Mouse (Mus musculus) MEL (cell line): ENCODE data around the gene Men1.

Experiments
- CTCF ChIP-seq, 3 experiments: IDR thresholded peaks in 2 of 3; conservative IDR thresholded peaks in 1 of 3; 2 replicates each; pipeline ENCODE4 v1.5.1; 2011 to 2012; ENCODE audit warnings: low read length in 3 of 3, low read depth in 2 of 3, mild to moderate bottlenecking in 2 of 3, improper control_type of control experiment in 1 of 3, inconsistent platforms in 1 of 3, mixed read lengths in 1 of 3, moderate library complexity in 1 of 3; ENCODE audit not compliant: control insufficient read depth in 1 of 3, insufficient read depth in 1 of 3, poor library complexity in 1 of 3, severe bottlenecking in 1 of 3
- ETS1 ChIP-seq: IDR thresholded peaks from 2 replicates; pipeline ENCODE4 v1.6.1; 2012; ENCODE audit warnings: low read depth, mild to moderate bottlenecking, inconsistent platforms, low read length, improper control_type of control experiment, moderate library complexity
- MEF2A ChIP-seq: IDR thresholded peaks from 2 replicates; pipeline ENCODE4 v1.6.1; 2014; ENCODE audit warnings: low read depth, mild to moderate bottlenecking, inconsistent platforms, low read length, improper control_type of control experiment; ENCODE audit not compliant: poor library complexity, insufficient replicate concordance, severe bottlenecking; ENCODE audit errors: extremely low read depth
- POLR2A ChIP-seq, 2 experiments: IDR thresholded peaks; 2 replicates each; pipeline ENCODE4 v1.6.1; 2011 to 2012; ENCODE audit warnings: low read length in 2 of 2, mild to moderate bottlenecking in 2 of 2, control low read depth in 1 of 2, improper control_type of control experiment in 1 of 2, low read depth in 1 of 2, moderate library complexity in 1 of 2; ENCODE audit not compliant: control insufficient read depth in 1 of 2, insufficient read depth in 1 of 2, poor library complexity in 1 of 2
- POLR2AphosphoS2 ChIP-seq: IDR thresholded peaks from 2 replicates; pipeline ENCODE4 v1.6.1; 2011; ENCODE audit warnings: low read length, improper control_type of control experiment
- USF1 ChIP-seq: IDR thresholded peaks from 2 replicates; pipeline ENCODE4 v1.6.1; 2014; ENCODE audit warnings: low read depth, mild to moderate bottlenecking, inconsistent platforms, low read length, improper control_type of control experiment, moderate library complexity

DNA sequence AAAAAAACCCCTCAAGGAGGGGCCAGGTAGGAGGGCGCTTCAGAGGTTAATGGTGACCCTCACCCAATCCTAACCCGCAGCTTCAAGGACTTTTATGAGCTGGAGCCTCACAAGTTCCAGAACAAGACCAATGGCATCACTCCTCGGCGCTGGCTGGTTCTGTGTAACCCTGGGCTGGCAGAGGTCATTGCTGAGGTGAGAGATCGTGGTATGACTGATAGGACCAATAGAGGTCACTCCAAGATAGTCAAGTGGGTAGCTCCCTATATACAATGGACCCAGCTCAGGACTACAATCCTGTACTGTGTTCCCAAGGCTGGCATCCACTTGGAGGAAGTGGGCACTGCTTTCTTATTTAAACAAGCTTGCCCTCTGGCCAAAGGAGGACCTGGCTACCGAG is 55.5 kb downstream of the Men1 start:
- TF ChIP-seq MEF2A (no peak), POLR2A (IDR thresholded peaks at IDR 0.05; ENCODE audit: control insufficient read depth in 1 of 2, insufficient read depth in 1 of 2, low read depth in 1 of 2, low read length in 2 of 2, poor library complexity in 1 of 2) (no peak), POLR2AphosphoS2 (no peak), CTCF (IDR thresholded peaks at IDR 0.05 in 2 of 3, conservative IDR thresholded peaks at IDR 0.05 in 1 of 3; ENCODE audit: control insufficient read depth in 1 of 3, insufficient read depth in 1 of 3, low read depth in 2 of 3, low read length in 3 of 3, poor library complexity in 1 of 3, severe bottlenecking in 1 of 3) (no peak), USF1 (no peak), ETS1 (no peak)
